Mouse (Mus musculus) spleen, embryonic (tissue): ENCODE results near the gene Rtn2.

Experiments
- CTCF ChIA-PET: fragments of 350-600 bp; sonication (Branson Sonifier 250); formaldehyde crosslinking; loops from one replicate; lab custom pipeline; 2022; lab: Charles Lee

Gene Rtn2

GRCm38 (mm10) chr7:19338596-19338995, 56.2 kb downstream of the Rtn2 start:
- CTCF ChIA-PET: no interaction called here

GRCm38 (mm10) chr7:19341250-19341649, 58.8 kb downstream of the Rtn2 start:
- CTCF ChIA-PET: interaction anchor here (0.8 to 1.4 kb wide), 2 partner anchors 9 to 41 kb away, joined by 3 to 12 read pairs; no protein-coding TSS in a partner anchor

- CTCF ChIA-PET: interaction anchor here (0.6 to 2.4 kb wide), 5 partner anchors 10 to 375 kb away, joined by 3 to 12 read pairs (median 5); no protein-coding TSS in a partner anchor
These were observed 59.5 kb downstream of the Rtn2 start for GRCm38 (mm10) chr7:19341761-19342409.

GRCm38 (mm10) chr7:19342481-19343027, 60.1 kb downstream of the Rtn2 start:
- CTCF ChIA-PET: interaction anchor here (0.6 to 2.4 kb wide), 4 partner anchors 40 to 375 kb away, joined by 3 to 12 read pairs (median 8); no protein-coding TSS in a partner anchor

DNA sequence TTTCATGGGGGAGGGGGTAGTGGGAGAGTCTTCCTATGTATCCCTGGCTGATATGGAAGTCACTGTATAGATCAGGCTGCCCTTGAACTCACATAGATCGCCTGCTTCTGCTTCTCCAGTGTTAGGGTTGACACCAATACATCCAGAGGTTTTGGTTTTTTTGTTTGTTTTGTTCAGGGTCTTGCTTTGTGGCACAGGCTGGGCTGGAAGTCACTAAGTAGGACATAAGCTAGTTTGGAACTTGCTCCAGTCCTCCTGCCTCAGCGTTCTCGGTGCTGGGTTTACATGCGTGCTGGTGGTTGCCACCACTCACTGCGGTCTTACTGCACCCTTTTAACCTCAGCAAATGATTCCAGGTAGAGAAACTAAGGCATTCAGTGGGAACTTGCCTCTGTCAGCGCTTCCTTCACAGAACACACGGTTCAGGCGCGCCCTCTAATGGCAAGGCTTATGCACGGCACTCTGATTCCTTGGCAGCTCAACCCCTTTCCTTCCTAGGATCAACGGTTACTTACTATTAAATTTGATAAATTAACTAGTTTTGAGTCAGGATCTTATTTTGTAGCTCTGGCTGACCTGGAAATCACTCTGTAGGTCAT, 60.9 kb downstream of the Rtn2 start:
- CTCF ChIA-PET: interaction anchor here (1.3 to 2.4 kb wide), 2 partner anchors 40 to 98 kb away, joined by 8 to 12 read pairs; no protein-coding TSS in a partner anchor

DNA sequence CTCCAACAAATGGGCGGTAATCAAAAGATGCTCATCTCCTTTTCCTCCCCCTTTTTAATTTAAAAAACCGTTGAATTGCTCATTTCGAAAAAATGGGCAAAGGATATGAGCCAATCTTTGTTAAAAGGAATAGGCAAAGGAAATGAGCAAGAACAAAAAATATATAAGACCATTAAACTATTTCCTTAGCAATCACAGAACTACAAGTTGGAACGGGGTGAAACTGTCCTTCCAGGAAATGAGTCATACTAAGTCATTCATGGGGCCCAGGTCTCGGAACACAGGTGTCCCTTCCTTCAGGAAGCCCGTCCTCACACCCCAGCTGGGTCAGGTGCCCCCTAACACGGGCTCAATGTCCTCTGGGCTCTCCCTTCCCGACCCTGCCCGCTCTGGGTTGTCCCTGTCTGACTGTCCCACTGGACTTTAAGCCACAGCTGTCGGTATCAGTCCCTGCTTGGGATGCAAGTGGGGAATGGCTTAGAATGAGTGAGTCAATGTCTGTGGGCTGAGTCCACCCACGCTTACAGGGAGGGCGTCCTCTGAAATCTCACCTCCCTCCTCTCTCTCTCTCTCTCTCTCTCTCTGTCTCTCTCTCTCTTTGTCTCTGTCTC, 61.9 kb downstream of the Rtn2 start, which contains the start of gene Ercc1:
Ercc1 (plus strand) TSS at position 542 of the 611 bp plus-strand sequence.
- CTCF ChIA-PET: interaction anchor here (1.2 to 1.3 kb wide), 2 partner anchors 45 to 99 kb away, joined by 5 to 8 read pairs; no protein-coding TSS in a partner anchor

DNA sequence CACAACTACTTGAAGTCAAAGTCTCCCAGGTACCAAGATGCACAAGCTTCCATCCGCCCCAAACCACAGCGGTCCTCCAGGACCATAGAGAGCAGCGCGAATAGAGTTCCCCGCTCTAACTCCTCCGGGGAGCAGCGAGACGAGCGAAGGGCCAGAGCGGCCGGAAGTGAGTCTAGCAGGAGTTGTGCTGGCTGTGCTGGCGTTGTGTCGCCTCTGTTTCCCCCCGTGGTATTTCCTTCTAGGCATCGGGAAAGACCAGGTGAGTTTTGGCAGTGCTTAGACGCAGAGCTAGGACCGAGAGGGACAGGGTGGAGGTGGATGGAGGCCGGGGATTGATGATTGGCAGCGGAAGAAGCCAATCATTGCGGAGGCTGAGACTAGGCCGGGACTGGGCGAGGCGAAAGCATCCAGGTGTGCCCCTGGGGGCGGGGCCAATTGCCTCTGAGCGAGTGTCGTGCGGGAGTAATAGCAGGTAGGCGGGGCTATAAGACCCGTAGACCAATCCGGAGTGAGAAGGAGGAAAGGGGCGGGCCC, 62.6 kb downstream of the Rtn2 start:
- CTCF ChIA-PET: interaction anchor here (1.2 kb wide), 1 partner anchor 46 kb away, joined by 5 read pairs; no protein-coding TSS in a partner anchor
